8 mouse cellular contexts compared by ENCODE assay signal in the genomic region with DNA sequence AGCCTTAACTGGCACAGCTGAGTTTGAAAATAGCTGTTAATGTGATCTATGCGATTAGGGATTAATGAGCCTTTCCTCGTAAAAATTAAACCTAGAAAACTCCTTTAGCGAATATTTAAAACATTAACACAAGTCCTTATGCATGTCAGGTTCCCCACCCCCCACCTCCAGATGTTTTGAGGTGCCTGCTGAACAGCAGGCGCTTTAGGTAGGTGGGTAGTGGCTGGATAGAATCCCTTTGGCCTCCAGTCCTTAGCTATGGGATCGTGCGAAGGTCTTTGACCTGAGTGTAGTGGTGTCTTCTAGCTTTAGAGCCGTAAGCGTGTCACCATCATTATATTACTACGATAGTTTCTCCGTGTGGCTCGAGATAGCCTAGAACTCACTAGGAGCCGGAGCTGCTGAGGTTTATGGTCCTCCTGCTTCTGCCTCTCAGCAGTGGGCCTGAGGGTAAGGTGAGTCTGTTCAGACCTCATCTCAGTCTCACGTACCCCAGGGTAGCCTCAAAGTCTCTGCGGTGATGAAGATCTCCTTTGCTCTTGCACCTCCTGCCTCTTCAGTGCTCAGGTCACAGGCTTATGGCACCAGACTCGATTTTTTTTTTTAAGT. TPM values are rescaled to one million over a fixed set of nuclear protein-coding genes. Genes with fewer than 3 reads are reported as not detected.
A peak's percentile ranks its signal among the peaks of the same experiment; 100 is the strongest.
DNase-seq lines count a peak whose midpoint lies in the region; TF ChIP-seq lines count a peak whose summit lies in the region.

No protein-coding gene starts in this region.

- no peak for TF ChIP-seq EP300 in heart, adult 2 months (IDR thresholded peaks at IDR 0.05; ENCODE audit: insufficient read depth, low read depth, low read length)

- 15% methylated on average over 15 of the region's 15 CpGs for WGBS in heart, adult 2 months
- WGBS in small intestine, adult 2 months = 11% methylated on average over 15 of the region's 15 CpGs

- H3K4me1 ChIP-seq in heart, adult 2 months (ENCODE audit: control insufficient read depth, insufficient read depth, low read length) = peaks cover 23% of the 10 kb centered on the region
- H3K4me1 ChIP-seq in small intestine, adult 2 months (ENCODE audit: control insufficient read depth, insufficient read depth, insufficient read length, low read length) = peaks cover 7% of the 10 kb centered on the region

- H3K36me3 ChIP-seq in heart, adult 2 months (ENCODE audit: control insufficient read depth, insufficient read depth, low read length) = peaks cover 4% of the 10 kb centered on the region
- H3K36me3 ChIP-seq in small intestine, adult 2 months (ENCODE audit: control insufficient read depth, insufficient read depth, low read length) = no peaks in the 10 kb centered on the region

- peak overlapping the region; percentile 100 for H3K4me3 ChIP-seq in heart, adult 2 months
- H3K4me3 ChIP-seq in small intestine, adult 2 months (ENCODE audit: low read depth, low read length) = peak overlapping the region; percentile 85

- H3K9ac ChIP-seq in heart, adult 2 months (ENCODE audit: low read depth, low read length) = peak overlapping the region; percentile 62

- no peaks in the 10 kb centered on the region for H3K27me3 ChIP-seq in heart, adult 2 months (ENCODE audit: control insufficient read depth, insufficient read depth, low read length)
- H3K27me3 ChIP-seq in small intestine, adult 2 months (ENCODE audit: control insufficient read depth, insufficient read depth, low read length) = no peaks in the 10 kb centered on the region

- intact Hi-C loops in heart, adult 2 months (cut with DNase I) = loop anchor here (2.0 kb wide), 1 partner anchor 28 kb away; no protein-coding TSS in a partner anchor
- intact Hi-C loops in heart, postnatal 14 days (cut with DNase I) = no loop called here
- intact Hi-C loops in heart, postnatal 10 days (cut with DNase I) = loop anchor here (10.0 kb wide), 1 partner anchor 52 kb away; no protein-coding TSS in a partner anchor

- TF ChIP-seq POLR2A in heart, adult 2 months (IDR thresholded peaks at IDR 0.05; ENCODE audit: insufficient read depth, low read depth, low read length) = no peak
- no peak for TF ChIP-seq POLR2A in small intestine, adult 2 months (IDR thresholded peaks at IDR 0.05; ENCODE audit: low read depth, low read length)

- no peak for TF ChIP-seq CTCF in heart, adult 2 months (IDR thresholded peaks at IDR 0.05)
- no peak for TF ChIP-seq CTCF in small intestine, adult 2 months (IDR thresholded peaks at IDR 0.05; ENCODE audit: extremely low read depth, insufficient read length, insufficient replicate concordance, low read depth, low read length)

- peak overlapping the region; percentile 100 for H3K27ac ChIP-seq in heart, adult 2 months
- H3K27ac ChIP-seq in small intestine, adult 2 months (ENCODE audit: insufficient read depth, low read depth, low read length) = peak overlapping the region; percentile 100

- peaks cover 14% of the 10 kb centered on the region for H3K79me2 ChIP-seq in heart, adult 2 months (replicated peaks; ENCODE audit: control insufficient read depth, insufficient read depth, low read length)

- peak in 1 of 2 experiments; percentile 46 for DNase-seq in heart, adult 2 months
- no peak for DNase-seq in heart, postnatal 14 days
- peak; percentile 27 for DNase-seq in c-Kit-positive CD71-positive TER-119-positive erythroid progenitor cells, embryonic 14.5 days (ENCODE audit: low spot score)
- peak; percentile 20 to 21 for DNase-seq in heart, postnatal 10 days
- peak; percentile 53 for DNase-seq in liver
- DNase-seq in urinary bladder, adult 18-20 months (ENCODE audit: low spot score in 2 of 2) = no peak
- DNase-seq in adrenal gland, postnatal 10 days = no peak

RNA-seq across cellular contexts. Expression of a gene that starts 1.5 kb away (rescaled TPM):
- 10 to 100 TPM; 22.0 to 22.7 TPM for total RNA-seq in heart, adult 2 months (2021)
- 3.7 and 7.0 TPM in 2 replicates for polyA plus RNA-seq in heart, adult 2 months (2012; rRNA removed)
- 10 to 100 TPM; 19.8 to 21.8 TPM for total RNA-seq in heart, postnatal 14 days (2021)
- 10 to 100 TPM; 22.8 to 24.8 TPM for total RNA-seq in heart, postnatal 10 days (2021)
- 0.98 and 2.0 TPM in 2 replicates for polyA plus RNA-seq in small intestine, adult 2 months (2012; rRNA removed)
- 10 to 100 TPM; 33.5 to 33.6 TPM for total RNA-seq in adrenal gland, postnatal 10 days (2021)

RNA-seq across cellular contexts. Expression of a gene that starts 1.9 kb away (rescaled TPM):
- total RNA-seq in heart, adult 2 months (2021) = 10 to 100 TPM; 13.3 to 13.7 TPM
- polyA plus RNA-seq in heart, adult 2 months (2012; rRNA removed) = 6.6 and 11.3 TPM in 2 replicates
- total RNA-seq in heart, postnatal 14 days (2021) = 10 to 100 TPM; 20.8 to 21.5 TPM
- total RNA-seq in heart, postnatal 10 days (2021) = 10 to 100 TPM; 21.3 to 23.3 TPM
- 6.4 and 20.1 TPM in 2 replicates for polyA plus RNA-seq in small intestine, adult 2 months (2012; rRNA removed)
- 10 to 100 TPM; 24.7 to 27.4 TPM for total RNA-seq in adrenal gland, postnatal 10 days (2021)

RNA-seq across cellular contexts. Expression of a gene that starts 31.2 kb away (rescaled TPM):
- total RNA-seq in heart, adult 2 months (2021) = under 1 TPM; 0.10 to 0.14 TPM
- 0.08 and 0.20 TPM in 2 replicates for polyA plus RNA-seq in heart, adult 2 months (2012; rRNA removed)
- under 1 TPM; 0.31 to 0.41 TPM for total RNA-seq in heart, postnatal 14 days (2021)
- under 1 TPM; 0.37 to 0.62 TPM for total RNA-seq in heart, postnatal 10 days (2021)
- polyA plus RNA-seq in small intestine, adult 2 months (2012; rRNA removed) = 0.65 and 0.66 TPM in 2 replicates
- under 1 TPM; 0.61 to 0.72 TPM for total RNA-seq in adrenal gland, postnatal 10 days (2021)

RNA-seq across cellular contexts. Expression of a gene that starts 56.5 kb away (rescaled TPM):
- 1 to 10 TPM; 9.3 to 9.8 TPM for total RNA-seq in heart, adult 2 months (2021)
- 2.9 and 4.7 TPM in 2 replicates for polyA plus RNA-seq in heart, adult 2 months (2012; rRNA removed)
- total RNA-seq in heart, postnatal 14 days (2021) = 10 to 100 TPM in 1 of 2 experiments, 1 to 10 TPM in 1; 10.0 to 10.9 TPM
- total RNA-seq in heart, postnatal 10 days (2021) = 10 to 100 TPM; 12.4 to 13.1 TPM
- 1.8 and 2.3 TPM in 2 replicates for polyA plus RNA-seq in small intestine, adult 2 months (2012; rRNA removed)
- 10 to 100 TPM in 1 of 2 experiments, 1 to 10 TPM in 1; 9.8 to 11.4 TPM for total RNA-seq in adrenal gland, postnatal 10 days (2021)

Comparison
In these comparisons a context has a peak if more than half of its experiments do, and no peak if none do; other contexts are left out.
1. DNase-seq: peak in c-Kit-positive CD71-positive TER-119-positive erythroid progenitor cells, embryonic 14.5 days (single experiment), heart, postnatal 10 days (2 of 2) and liver (single experiment); none in heart, postnatal 14 days (0 of 2), urinary bladder, adult 18-20 months (0 of 2) and adrenal gland, postnatal 10 days (single experiment).